Mouse (Mus musculus) neural tube, embryonic 10.5 days (tissue): Measurements from ENCODE around the gene Tmem104.

ENCODE experiments used
- DNase-seq: peaks from one replicate; pipeline ENCODE4 v3.0.0-alpha.2; 2017; ENCODE audit warnings: low spot score; ENCODE audit errors: extremely low spot score

Gene Tmem104

DNA sequence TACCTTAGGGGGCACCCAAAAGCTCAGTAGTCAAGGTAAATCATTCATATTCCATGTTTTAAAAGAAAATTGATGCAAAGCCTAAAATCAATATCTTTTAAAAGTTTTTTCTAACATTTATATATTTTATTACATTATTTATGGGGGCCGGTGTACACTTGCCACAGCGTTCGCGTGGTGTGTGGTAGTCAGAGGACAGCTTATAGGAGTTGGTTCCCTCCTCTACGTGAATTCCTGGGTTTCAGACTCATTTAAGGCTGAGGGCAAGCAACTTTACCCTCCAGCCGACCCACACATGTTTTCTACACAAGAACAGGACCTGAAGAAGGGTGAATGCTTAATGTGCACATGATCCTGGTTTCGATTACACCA is 90.3 kb downstream of the Tmem104 start:
- no peak for DNase-seq

DNA sequence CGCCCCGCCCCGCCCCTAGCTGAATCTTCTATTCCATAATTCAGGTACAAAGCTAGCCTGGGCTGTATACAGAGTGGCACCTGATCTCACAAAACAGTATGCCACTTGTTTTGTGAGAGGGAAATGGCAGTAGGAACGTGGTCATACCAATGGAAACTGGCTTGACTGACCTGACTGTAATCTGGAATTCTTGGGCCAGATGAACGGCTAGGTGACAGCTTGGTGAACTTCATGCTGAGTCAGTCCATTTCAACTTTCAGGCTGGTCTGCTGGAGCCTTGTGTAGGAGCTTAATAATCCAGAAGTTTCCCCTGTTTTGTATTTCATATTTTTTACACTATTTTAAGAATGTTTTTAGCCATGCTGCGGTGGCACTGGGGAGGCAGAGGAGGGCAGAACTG is 90.9 kb downstream of the Tmem104 start:
- DNase-seq, result no peak

DNA sequence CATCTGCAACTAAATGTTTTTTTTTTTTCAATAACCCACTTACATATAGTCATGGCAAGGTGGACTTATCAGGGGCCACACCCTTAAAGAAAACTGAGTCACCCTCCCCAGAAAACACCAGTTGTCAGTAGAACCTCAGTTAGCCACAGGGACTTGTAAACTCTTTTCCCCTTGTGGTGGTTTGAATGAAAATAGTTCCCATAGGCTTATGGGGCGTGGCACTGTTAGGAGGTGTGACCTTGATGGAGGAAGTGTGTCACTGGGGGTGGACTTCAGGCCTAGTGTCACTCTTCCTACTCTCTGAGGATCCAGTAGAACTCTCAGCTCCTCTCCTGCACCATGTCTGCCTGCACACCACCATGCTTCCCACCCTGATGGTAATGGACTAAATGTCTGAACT is 92.4 kb downstream of the Tmem104 start:
- DNase-seq, result no peak

DNA sequence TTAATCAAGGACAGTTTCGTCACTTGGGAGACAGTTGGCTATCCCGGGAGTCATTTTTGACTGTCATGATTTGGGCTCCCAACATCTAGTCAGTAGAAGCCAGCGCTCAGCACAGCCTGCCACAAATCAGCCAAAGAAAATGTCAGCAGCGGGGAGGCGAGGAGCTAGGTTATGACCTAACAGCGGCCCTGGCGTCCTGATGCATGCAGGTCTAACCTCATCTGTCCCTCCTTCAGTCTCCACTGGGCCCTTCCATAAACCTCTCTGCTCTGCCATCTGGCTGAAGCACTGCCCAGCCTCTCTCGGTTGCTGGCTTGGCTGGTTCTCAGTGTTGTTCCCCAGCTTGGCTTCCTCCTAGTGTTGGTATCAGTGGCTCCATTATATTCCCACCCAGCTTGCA is 95.0 kb downstream of the Tmem104 start:
- no peak for DNase-seq

DNA sequence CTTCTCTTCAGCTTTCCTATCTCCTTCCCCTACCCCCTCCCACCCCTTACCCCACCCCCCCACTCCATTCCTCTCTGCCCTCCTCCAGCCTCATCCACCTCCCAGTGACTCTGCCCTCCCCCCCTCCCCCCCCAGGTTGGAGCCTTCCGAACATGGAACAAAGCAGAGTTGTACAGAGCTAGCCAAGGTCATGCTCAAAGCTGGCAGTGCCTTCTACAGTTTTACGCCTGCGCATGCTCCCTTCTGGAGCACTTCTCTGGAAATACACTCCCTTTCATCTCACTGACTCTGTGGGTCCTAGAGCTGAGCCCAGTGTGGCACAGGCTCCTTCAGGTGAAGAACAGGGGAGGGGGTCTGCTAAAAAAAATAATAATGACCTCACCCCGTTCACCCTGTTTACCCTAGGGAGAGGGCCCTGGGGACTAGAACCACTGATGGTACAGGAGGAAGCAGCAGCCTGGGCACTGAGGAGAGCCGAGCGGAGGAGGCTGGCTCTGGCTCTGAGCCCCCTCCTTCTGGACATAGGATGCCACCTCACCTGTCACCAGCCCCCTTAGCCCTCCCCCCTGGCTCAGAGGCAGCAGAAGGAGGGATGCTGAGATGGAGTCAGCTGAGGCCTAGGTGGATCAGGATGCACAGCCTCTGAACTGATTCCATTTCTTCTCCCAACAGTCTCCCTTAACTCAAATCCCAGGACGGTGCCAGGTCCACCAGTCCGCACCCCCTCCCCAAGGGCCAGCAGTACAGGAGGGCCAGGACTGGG is 95.6 kb downstream of the Tmem104 start:
- no peak for DNase-seq

DNA sequence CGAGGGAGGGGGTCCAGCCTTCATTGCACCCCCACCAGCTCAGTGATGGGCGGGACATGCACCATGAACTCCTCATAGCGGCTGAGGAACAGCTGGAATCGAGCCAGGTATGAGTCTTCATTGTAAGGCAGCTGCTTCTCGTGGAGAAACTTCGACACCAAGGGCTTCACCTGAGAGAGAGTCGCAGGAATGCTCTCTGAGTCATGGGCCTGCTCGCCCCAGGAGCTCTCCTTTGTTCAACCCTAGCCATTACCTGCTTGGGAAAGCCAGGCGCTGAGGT is 96.1 kb downstream of the Tmem104 start:
- no peak for DNase-seq

DNA sequence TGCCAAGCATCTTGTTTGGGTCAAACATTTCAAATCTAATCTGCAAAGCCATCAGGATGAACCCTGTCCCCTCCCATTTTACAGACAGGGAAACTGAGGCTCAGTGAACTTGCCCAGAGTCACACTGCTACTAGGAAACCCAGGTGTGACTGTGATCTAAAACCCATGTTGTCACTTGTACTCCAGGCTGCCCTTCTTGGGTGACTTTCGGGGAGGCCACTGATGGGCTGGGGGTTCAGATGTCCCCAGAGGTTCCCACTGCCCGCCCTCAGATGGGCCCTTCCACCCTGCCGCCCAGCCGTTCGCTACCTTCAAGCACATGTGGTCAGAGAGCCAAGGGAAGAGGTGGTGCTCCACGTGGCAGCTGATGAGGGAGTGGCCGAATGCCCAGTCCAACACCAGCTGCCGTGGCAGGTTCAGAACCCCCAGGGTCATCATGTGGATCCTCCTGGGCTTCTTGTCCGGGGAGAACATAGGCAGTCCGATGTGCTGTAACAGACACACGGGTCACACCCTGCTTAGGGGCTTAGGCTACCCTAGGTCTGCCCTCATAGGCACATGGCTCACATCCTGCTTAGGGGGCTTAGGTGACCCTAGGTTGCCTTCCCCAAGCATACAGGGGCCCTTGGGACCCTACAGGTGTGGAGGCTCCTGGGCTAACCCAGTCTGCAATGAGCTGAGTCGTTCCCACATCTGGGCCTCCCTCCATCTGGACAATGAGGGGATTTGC is 96.8 kb downstream of the Tmem104 start:
- DNase-seq, result no peak

DNA sequence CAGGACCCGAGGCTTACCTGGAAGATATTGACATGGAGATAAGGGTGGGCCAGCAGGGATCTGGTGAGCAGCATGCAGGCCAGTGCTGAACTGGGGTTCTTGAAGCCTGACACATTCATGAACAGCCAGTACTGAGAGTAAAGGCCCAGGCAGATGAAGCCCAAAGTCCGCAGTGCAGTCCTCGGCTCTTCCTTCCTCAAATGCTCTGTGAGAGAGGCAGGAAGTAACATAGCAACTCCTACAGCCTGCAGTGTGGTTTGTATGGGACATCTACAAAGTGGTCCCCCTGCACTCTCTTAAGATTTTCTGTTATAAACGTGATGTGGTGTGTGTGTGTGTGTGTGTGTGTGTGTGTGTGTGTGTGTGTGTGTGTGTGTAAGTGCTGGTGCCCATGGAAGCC is 98.0 kb downstream of the Tmem104 start:
- DNase-seq, result no peak

DNA sequence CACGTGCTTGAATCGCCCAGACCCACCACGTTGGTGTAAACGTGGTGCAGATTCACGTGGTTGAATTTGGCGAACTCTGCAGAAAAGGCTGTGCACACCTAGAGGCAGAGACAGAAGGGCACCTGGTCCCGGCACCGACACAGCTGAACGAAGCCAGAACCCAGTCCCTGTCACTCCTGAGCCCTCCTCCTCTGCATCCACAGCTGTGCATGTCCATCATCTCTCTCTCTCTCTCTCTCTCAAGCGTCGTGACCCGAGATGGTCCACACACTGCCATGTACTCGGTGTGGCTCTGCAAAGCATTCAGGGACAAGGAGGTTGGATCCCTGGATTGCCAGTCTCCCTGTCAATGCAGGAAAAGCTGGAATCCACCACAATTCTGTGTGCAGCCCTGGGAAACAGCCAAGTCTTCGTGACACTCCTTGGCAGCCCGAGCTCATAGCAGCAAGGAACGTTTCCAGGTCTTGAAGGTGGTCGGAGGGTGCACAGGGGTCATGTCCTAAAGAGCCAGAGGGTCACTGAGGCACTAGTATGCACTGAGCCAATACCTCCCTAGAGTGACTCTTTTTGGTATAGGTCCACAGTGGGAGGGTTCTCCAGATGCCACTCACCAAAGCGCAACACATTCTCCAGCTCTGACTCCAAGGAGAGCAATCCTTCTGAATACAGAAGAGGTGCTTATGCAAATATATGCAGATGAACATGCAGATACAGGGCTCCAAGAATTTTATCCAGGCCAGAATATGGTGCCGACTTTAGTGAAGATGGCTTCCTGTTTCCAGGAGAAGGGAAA is 99.1 kb downstream of the Tmem104 start:
- no peak for DNase-seq

DNA sequence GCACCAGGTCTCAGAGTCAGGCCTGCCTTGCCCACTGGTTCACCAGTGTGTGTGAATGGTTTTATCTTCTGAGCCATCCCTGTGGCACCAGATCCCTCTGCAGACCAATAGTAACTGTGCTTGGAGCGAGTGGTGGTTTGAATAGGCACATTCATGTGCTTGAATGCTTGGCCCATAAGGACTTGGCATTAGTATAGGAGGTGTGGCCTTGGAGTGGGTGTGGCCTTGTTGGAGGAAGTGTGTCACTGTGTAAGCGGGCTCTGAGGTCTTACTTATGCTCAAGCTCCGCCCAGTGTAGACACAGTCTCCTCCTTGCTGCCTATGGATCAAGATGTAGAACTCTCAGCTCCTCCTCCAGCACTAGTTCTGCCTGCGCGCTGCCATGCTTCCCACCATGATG is 100.1 kb downstream of the Tmem104 start:
- no peak for DNase-seq

DNA sequence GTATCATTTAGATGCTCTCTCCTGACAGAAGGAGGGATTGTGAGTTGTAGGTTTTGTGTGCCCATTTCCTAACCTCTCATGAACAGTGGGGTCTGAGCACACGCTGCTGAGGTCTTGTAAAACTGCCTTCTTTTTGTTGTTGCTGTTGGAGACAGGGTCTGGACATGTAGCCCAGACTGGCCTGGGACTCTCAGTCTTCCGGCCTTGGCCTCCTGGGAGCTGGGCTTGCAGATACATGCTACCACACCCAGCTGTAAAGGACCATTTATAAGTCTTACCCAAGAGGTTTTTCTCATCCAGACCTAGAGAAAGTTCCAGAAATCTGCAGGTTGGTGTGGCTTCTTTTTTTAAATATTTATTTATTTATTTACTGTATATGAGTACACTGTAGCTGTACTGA is 101.0 kb downstream of the Tmem104 start:
- DNase-seq, result no peak

DNA sequence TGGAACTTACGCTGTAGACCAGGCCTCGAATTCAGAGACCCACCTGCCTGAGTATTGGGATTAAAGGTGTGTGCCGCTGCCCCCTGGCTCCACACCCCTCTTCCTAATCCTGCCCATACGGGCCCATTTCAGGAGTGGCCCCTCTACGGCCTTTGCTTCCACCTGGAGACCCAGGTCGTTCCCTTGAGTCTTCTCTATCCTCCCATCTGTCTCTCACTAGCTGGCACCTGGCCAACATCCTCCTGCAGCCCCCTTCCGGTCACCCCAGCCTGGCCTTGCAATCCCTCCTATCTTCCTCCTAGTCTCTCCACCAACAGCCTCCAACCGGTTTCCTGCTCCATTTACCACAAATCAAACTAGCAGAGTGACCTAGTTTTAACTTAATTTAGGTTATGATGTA is 102.6 kb downstream of the Tmem104 start:
- DNase-seq, result no peak

DNA sequence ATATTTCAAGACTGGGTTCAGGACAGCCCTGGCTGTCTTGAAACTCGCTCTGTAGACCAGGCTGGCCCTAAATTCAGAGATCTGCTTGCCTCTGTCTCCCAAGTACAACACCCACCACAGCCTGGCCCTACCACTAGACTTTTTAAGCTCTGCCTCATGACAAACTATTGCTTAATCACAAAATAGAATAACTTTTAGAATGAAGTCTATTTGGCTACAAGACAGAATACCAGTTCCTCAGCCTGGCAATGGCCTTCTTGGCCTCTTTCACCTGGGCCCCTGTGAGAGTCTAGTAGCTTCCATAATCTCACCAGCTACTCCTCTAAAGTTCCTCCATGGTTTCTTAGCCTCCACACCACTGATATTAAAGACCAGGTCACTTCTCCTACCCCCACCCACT is 103.0 kb downstream of the Tmem104 start:
- no peak for DNase-seq

DNA sequence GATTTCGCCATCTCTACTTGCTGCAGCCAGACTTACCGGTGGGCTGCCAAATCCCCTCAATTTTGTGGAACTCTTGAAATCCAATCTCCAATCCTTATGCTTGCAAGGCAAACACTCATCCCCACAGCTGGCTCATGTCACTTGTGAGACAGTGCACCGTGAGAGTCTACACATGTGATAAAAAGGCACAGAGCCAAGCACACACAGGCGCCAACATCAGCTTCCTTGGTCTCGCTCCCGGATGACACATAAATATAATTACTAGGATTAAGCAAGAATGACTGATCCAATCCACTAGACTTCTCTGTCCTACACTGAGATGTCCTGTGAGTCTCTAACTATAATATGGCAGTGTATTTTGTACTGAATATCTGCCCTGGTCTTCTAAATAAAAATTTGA is 103.6 kb downstream of the Tmem104 start:
- DNase-seq, result no peak

DNA sequence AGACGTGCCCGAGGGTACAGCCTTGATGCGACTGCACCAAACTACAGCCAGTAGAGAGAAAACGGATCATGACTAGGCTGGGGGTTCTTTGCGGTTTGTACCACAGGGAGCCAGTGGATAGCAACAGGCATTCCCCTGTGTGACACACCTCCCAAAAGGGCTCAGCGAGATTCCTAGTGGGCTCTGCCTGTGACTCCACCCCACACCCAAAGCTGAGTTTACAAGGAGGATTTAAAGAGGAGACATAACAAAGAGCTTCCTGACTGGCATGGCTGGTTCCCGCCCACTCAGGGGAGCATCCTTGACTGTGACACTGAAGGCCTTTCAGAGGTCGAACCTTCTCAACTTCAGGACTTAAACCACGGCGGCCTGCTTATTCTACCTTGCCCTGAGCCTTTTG is 104.2 kb downstream of the Tmem104 start:
- no peak for DNase-seq

DNA sequence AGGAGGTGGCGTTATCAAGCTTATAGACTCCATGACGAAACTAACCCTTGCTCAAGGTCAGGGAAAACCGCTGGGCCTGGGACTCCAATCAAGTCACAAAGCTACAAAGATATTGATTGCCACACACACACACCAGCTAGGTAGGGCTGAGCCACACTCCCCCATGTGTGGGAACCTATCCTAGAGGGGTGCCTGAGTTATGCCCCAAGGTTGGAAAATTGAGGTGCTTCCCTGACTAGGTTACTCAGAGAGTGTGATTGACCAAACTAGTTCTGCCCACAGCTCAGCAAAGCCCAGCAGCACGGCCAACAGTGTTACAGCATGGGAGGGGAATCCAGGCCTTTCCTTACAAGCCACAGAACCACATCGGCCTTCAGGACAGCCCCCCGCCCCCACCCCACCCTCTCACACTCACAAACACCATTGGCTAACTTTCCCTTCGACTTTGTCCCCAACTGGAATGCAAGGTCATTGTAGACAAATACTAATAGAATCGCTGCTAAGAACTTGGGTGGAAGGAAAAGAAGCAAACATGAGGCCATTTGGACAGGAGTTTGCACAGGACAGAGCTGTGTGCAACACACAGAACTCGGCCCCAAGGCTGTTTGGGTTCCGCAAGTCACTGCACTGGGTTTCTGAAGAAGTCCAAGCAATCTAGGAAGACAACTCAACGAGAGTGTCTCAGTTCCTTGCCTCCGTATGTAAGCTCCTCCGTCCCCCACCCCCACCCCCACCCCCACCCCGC is 105.5 kb downstream of the Tmem104 start:
- no peak for DNase-seq

DNA sequence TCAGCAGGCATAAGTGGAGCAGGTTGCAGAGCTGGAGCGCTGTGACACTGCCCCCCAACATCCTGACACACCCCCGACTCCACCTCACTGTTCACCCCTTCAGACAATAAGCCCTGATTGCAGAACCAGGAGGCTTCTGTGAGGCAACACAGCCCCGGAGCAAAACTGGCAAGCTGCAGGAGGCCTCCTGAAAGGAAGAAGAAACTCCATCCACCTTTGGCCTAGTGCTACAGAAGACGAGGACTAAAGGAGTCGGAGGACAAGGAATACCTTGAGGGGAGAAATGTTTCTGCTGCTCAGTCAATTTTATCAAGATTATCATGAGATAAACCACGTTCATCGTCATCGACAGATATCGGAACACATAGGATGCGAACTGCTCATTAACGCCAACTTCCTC is 108.7 kb downstream of the Tmem104 start:
- DNase-seq, result no peak
